Mouse (Mus musculus): ENCODE measurements at regions not wholly inside any gene's neighbourhood (a gene's known extent, or its start where the extent isn't known, plus 50 kb on each side); places are given as distances from the start of the nearest gene placed in this dataset.

DNA sequence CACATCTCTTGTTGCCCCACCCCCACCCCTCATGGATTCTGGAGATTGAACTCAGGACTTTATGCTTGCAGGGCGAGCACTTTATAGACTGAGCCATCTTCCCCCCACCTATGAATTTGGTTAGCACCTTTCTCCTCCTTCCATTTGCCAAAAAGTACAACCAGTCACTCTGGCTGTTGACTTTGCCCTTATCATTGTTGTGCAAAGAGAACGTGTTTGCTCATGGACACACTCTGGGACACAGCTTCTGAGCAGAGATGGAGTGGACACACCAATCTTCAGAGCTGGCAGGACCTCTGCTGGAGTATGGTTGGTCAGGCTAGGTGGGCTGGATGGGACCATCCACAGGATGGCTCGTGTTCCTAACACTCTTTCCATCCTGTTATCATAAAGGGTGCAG is 285.1 kb upstream of the Tle3 start:
- H3K4me2 ChIP-seq (ENCODE audit: low read depth, low read length) = no peak overlapping the region
- no peaks in the 10 kb centered on the region for H3K9me3 ChIP-seq (ENCODE audit: control insufficient read depth, low read length)
- peaks cover 12% of the 10 kb centered on the region for H3K4me1 ChIP-seq (ENCODE audit: control insufficient read depth, insufficient read depth, low read length)
- no peak overlapping the region for H3K9ac ChIP-seq (replicated peaks; ENCODE audit: low read depth, low read length)
- 93% methylated on average over 3 of the region's 3 CpGs for WGBS
- H3K27me3 ChIP-seq (ENCODE audit: control insufficient read depth, insufficient read depth, low read length) = no peaks in the 10 kb centered on the region
- H3K36me3 ChIP-seq (ENCODE audit: control insufficient read depth, insufficient read depth, low read length) = no peaks in the 10 kb centered on the region
- no peak for ATAC-seq (ENCODE audit: low read depth)
- H3K4me3 ChIP-seq (ENCODE audit: low read depth, low read length) = no peak overlapping the region
- no peak overlapping the region for H3K27ac ChIP-seq (ENCODE audit: low read depth, low read length)

GRCm38 (mm10) chr9:61089066-61089686 is 283.0 kb upstream of the Tle3 start:
- no peak for ATAC-seq (ENCODE audit: low read depth)
- H3K36me3 ChIP-seq (ENCODE audit: control insufficient read depth, insufficient read depth, low read length) = no peaks in the 10 kb centered on the region
- H3K27ac ChIP-seq (ENCODE audit: low read depth, low read length) = no peak overlapping the region
- H3K9me3 ChIP-seq (ENCODE audit: control insufficient read depth, low read length) = no peaks in the 10 kb centered on the region
- no peak overlapping the region for H3K4me3 ChIP-seq (ENCODE audit: low read depth, low read length)
- no peak overlapping the region for H3K9ac ChIP-seq (replicated peaks; ENCODE audit: low read depth, low read length)
- H3K4me1 ChIP-seq (ENCODE audit: control insufficient read depth, insufficient read depth, low read length) = peaks cover 6% of the 10 kb centered on the region; the same call in 1 of the 2 replicates
- H3K27me3 ChIP-seq (ENCODE audit: control insufficient read depth, insufficient read depth, low read length) = no peaks in the 10 kb centered on the region
- H3K4me2 ChIP-seq (ENCODE audit: low read depth, low read length) = no peak overlapping the region
- WGBS = 88% methylated on average over 2 of the region's 2 CpGs

DNA sequence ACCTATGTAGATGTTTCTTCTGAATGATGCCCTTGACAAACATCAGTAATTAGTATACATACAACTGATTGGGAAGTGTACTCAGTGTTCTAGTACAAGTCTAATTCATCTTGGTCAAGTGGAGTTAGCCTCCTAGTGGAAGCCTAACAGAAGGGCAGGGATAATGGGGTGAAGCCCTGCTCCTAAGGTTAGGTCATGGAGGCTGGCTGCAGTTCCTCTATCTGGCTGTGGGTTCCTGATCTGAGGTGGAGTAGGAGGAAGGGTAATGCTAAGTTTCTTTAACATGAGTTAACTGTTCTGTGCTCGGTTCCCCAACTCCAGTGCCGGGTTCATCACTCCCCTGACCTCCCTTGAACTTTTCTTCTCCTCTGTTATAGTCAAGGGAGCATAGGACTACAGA is 281.1 kb upstream of the Tle3 start:
- 93% methylated on average over 2 of the region's 2 CpGs for WGBS
- Histone ChIP-seq H3K36me3 (ENCODE audit: control insufficient read depth, insufficient read depth, low read length) (no peaks in the 10 kb centered on the region), H3K4me2 (ENCODE audit: low read depth, low read length) (no peak overlapping the region), H3K9ac (replicated peaks; ENCODE audit: low read depth, low read length) (no peak overlapping the region), H3K4me1 (ENCODE audit: control insufficient read depth, insufficient read depth, low read length) (no peaks in the 10 kb centered on the region), H3K4me3 (ENCODE audit: low read depth, low read length) (no peak overlapping the region), H3K27ac (ENCODE audit: low read depth, low read length) (no peak overlapping the region), H3K9me3 (ENCODE audit: control insufficient read depth, low read length) (no peaks in the 10 kb centered on the region), H3K27me3 (ENCODE audit: control insufficient read depth, insufficient read depth, low read length) (no peaks in the 10 kb centered on the region)
- no peak for ATAC-seq (ENCODE audit: low read depth)

DNA sequence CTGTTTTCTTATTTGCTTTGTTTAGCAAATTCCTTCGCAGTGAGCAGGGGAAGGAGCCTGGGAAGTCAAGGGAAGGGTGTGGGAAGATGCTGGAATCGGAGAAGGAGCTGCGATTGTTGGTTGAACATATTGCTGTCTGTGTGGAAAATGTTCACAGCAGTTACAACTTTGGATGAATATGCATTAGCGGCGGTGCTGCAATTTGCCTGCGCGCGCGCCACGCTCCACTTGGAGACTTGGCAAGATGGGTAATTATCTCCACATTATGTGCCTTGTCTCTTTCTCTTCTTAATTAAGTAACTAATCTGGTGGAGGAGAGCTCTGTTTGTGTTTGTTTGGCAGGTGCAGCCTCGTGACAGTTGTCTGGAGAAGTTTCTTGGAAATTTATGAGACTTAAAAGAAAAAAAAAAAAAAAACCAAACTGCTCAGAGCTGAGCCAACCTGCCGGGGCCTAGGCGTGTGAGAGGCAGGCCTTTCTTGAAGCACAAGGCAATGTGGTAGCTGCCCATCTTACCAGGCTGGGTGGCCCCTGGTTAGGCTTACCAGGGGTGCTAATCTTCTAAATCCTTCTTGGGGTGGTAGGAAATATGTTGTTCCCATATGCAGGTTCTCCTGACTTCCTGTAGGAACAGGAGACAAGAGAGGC is 279.2 kb upstream of the Tle3 start:
- Histone ChIP-seq H3K4me3 (ENCODE audit: low read depth, low read length) (no peak overlapping the region), H3K4me1 (ENCODE audit: control insufficient read depth, insufficient read depth, low read length) (no peaks in the 10 kb centered on the region), H3K36me3 (ENCODE audit: control insufficient read depth, insufficient read depth, low read length) (no peaks in the 10 kb centered on the region), H3K27ac (ENCODE audit: low read depth, low read length) (no peak overlapping the region), H3K9ac (replicated peaks; ENCODE audit: low read depth, low read length) (no peak overlapping the region), H3K27me3 (ENCODE audit: control insufficient read depth, insufficient read depth, low read length) (no peaks in the 10 kb centered on the region), H3K9me3 (ENCODE audit: control insufficient read depth, low read length) (no peaks in the 10 kb centered on the region), H3K4me2 (ENCODE audit: low read depth, low read length) (no peak overlapping the region)
- ATAC-seq (ENCODE audit: low read depth) = no peak
- WGBS = 44% methylated on average over 13 of the region's 13 CpGs

DNA sequence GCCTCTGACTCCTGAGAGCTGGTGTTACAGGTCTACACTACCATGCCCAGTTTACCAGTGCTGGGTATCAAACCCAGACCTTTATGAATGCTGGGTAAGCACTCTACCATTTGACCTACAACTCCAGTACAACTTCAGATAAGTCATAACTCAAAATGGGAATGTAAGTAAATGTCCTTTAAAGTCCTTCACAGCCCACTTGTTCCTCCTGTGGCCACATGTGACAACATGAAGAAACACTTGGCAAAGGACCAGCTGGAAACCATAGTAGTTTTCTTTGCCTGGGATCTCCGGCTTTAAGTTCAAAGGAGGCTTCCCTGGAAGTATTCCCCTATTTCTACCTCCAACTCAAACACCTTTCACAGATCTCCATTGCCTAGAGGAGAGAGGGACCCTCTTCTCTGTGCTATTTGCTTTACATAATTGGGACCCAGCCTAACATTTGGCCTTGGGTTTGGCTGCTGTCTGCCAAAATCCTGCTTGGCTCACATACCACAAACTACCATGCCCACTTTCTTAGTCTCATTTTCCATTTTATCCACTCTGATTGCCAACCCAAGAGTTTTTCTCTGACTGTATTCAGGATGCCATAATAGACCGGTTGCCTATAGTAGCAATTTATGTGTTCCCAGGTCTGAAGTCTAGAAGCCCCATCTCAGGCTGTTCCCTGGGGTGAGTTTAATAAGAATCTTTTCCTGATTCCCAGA is 276.9 kb upstream of the Tle3 start:
- no peaks in the 10 kb centered on the region for H3K27me3 ChIP-seq (ENCODE audit: control insufficient read depth, insufficient read depth, low read length)
- H3K9ac ChIP-seq (replicated peaks; ENCODE audit: low read depth, low read length) = no peak overlapping the region
- H3K4me2 ChIP-seq (ENCODE audit: low read depth, low read length) = no peak overlapping the region
- no peaks in the 10 kb centered on the region for H3K9me3 ChIP-seq (ENCODE audit: control insufficient read depth, low read length)
- no peak overlapping the region for H3K4me3 ChIP-seq (ENCODE audit: low read depth, low read length)
- H3K27ac ChIP-seq (ENCODE audit: low read depth, low read length) = no peak overlapping the region
- no peak for ATAC-seq (ENCODE audit: low read depth)
- WGBS = 78% methylated on average over 2 of the region's 2 CpGs
- H3K4me1 ChIP-seq (ENCODE audit: control insufficient read depth, insufficient read depth, low read length) = no peaks in the 10 kb centered on the region
- no peaks in the 10 kb centered on the region for H3K36me3 ChIP-seq (ENCODE audit: control insufficient read depth, insufficient read depth, low read length)

GRCm38 (mm10) chr9:61101741-61102450 is 270.3 kb upstream of the Tle3 start:
- WGBS = 36% methylated on average over 7 of the region's 7 CpGs
- H3K36me3 ChIP-seq (ENCODE audit: control insufficient read depth, insufficient read depth, low read length) = no peaks in the 10 kb centered on the region
- ATAC-seq (ENCODE audit: low read depth) = no peak

GRCm38 (mm10) chr9:61102451-61103358 is 269.5 kb upstream of the Tle3 start:
- no peak for ATAC-seq (ENCODE audit: low read depth)
- no peak overlapping the region for H3K27ac ChIP-seq (ENCODE audit: low read depth, low read length)
- no peaks in the 10 kb centered on the region for H3K4me1 ChIP-seq (ENCODE audit: control insufficient read depth, insufficient read depth, low read length)
- WGBS = 22% methylated on average over 24 of the region's 24 CpGs
- no peak overlapping the region for H3K4me3 ChIP-seq (ENCODE audit: low read depth, low read length)
- H3K36me3 ChIP-seq (ENCODE audit: control insufficient read depth, insufficient read depth, low read length) = no peaks in the 10 kb centered on the region
- H3K9ac ChIP-seq (replicated peaks; ENCODE audit: low read depth, low read length) = no peak overlapping the region
- H3K9me3 ChIP-seq (ENCODE audit: control insufficient read depth, low read length) = no peaks in the 10 kb centered on the region
- no peaks in the 10 kb centered on the region for H3K27me3 ChIP-seq (ENCODE audit: control insufficient read depth, insufficient read depth, low read length)
- no peak overlapping the region for H3K4me2 ChIP-seq (ENCODE audit: low read depth, low read length)

More at GRCm38 (mm10) chr9:61101741-61102450, 270.3 kb upstream of the Tle3 start:
- Histone ChIP-seq H3K27me3 (ENCODE audit: control insufficient read depth, insufficient read depth, low read length) (no peaks in the 10 kb centered on the region), H3K4me2 (ENCODE audit: low read depth, low read length) (no peak overlapping the region), H3K4me1 (ENCODE audit: control insufficient read depth, insufficient read depth, low read length) (no peaks in the 10 kb centered on the region), H3K27ac (ENCODE audit: low read depth, low read length) (no peak overlapping the region), H3K9me3 (ENCODE audit: control insufficient read depth, low read length) (no peaks in the 10 kb centered on the region), H3K4me3 (ENCODE audit: low read depth, low read length) (no peak overlapping the region), H3K9ac (replicated peaks; ENCODE audit: low read depth, low read length) (no peak overlapping the region)

DNA sequence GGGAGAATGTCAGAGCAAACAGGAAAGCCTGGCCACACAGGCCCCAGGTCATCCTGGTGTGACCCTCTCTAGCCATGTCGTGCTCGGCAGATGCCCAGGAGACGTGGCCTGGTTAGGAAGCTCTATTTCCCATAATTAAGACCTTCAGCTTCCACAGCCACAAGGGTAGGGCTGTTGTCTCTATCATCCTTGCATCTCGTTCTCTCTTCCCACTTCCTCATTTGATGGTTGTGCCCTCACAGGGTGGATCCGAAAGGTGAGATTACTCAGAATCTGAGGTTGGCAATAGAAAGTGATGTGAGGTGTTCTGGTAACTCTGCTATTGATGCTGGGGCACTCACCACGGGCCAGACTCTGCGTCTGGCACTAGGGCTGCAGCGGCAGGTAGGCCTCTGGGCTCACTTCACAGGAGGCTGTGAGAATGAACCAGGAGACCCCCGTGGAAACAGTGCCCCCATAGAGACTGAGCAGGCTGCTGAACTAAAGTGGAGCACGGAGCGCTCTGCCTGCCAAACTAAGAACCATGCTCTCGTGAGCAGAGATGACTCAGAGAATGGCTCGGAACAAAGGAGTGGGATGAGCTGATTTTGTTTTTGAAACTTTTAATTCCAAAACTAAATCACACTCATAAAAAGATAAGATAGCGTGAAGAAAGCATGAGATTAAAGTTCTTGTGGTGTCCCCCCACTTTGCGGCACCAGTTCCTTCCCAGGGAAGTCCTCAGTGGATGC is 266.5 kb upstream of the Tle3 start:
- Histone ChIP-seq H3K27me3 (ENCODE audit: control insufficient read depth, insufficient read depth, low read length) (no peaks in the 10 kb centered on the region), H3K4me3 (ENCODE audit: low read depth, low read length) (no peak overlapping the region), H3K4me2 (ENCODE audit: low read depth, low read length) (no peak overlapping the region), H3K9ac (replicated peaks; ENCODE audit: low read depth, low read length) (no peak overlapping the region), H3K4me1 (ENCODE audit: control insufficient read depth, insufficient read depth, low read length) (no peaks in the 10 kb centered on the region), H3K27ac (ENCODE audit: low read depth, low read length) (no peak overlapping the region), H3K9me3 (ENCODE audit: control insufficient read depth, low read length) (no peaks in the 10 kb centered on the region), H3K36me3 (ENCODE audit: control insufficient read depth, insufficient read depth, low read length) (no peaks in the 10 kb centered on the region)
- no peak for ATAC-seq (ENCODE audit: low read depth)
- WGBS = 90% methylated on average over 15 of the region's 15 CpGs

All from neural tube, embryonic 14.5 days (tissue).